ENCODE assay signal across 7 mouse cellular contexts in genomic region chr8:79028541-79029395, GRCm38 (mm10). TPM values are rescaled to one million over a fixed set of nuclear protein-coding genes. Genes with fewer than 3 reads are reported as not detected.
A peak's percentile ranks its signal among the peaks of the same experiment; 100 is the strongest.
DNase-seq lines count a peak whose midpoint lies in the region; ATAC-seq lines count a peak whose summit lies in the region.

No protein-coding gene starts in this region.

- H3K4me3 ChIP-seq in intestine, embryonic 14.5 days (ENCODE audit: low read depth, low read length): peak overlapping the region; percentile 85
- peak overlapping the region; percentile 98 for H3K4me3 ChIP-seq in midbrain, embryonic 14.5 days (replicated peaks; ENCODE audit: low read depth, low read length)

- H3K4me1 ChIP-seq in intestine, embryonic 14.5 days (replicated peaks; ENCODE audit: control insufficient read depth, insufficient read depth, low read length): peaks cover 26% of the 10 kb centered on the region
- H3K4me1 ChIP-seq in midbrain, embryonic 14.5 days (ENCODE audit: control insufficient read depth, insufficient read depth, low read length): peaks cover 27% of the 10 kb centered on the region

- under 1% methylated on average over 47 of the region's 56 CpGs for WGBS in intestine, embryonic 14.5 days
- WGBS in midbrain, embryonic 14.5 days: under 1% methylated on average over 54 of the region's 56 CpGs

- H3K36me3 ChIP-seq in intestine, embryonic 14.5 days (ENCODE audit: control insufficient read depth, insufficient read depth, low read length): no peaks in the 10 kb centered on the region
- H3K36me3 ChIP-seq in midbrain, embryonic 14.5 days (ENCODE audit: control insufficient read depth, insufficient read depth, low read length): no peaks in the 10 kb centered on the region

- ATAC-seq in intestine, embryonic 14.5 days (replicated peaks; ENCODE audit: low FRiP score, low TSS enrichment, low read depth): peak; percentile 29; the same call in 1 of the 2 replicates
- ATAC-seq in midbrain, embryonic 14.5 days (ENCODE audit: low FRiP score, low TSS enrichment): peak; percentile 9; the same call in 1 of the 2 replicates

- intact Hi-C loops in gastrocnemius, postnatal 14 days (cut with DNase I; ENCODE audit: low total_unique reads): no loop called here
- intact Hi-C loops in left cerebral cortex, postnatal 25 days (cut with DNase I): loop anchor here (2.0 to 5.0 kb wide), 2 partner anchors 266 to 521 kb away; partner anchors contain the start of genes Mmaa, Rbmxl1 and Slc10a7

- peak overlapping the region; percentile 100 for H3K27ac ChIP-seq in intestine, embryonic 14.5 days (ENCODE audit: low read depth)
- peak overlapping the region; percentile 99 for H3K27ac ChIP-seq in midbrain, embryonic 14.5 days (replicated peaks; ENCODE audit: low read depth, low read length)

- no peaks in the 10 kb centered on the region for H3K27me3 ChIP-seq in intestine, embryonic 14.5 days (replicated peaks; ENCODE audit: control insufficient read depth, insufficient read depth, low read length)
- H3K27me3 ChIP-seq in midbrain, embryonic 14.5 days (ENCODE audit: control insufficient read depth, insufficient read depth, low read length): no peaks in the 10 kb centered on the region

- H3K9me3 ChIP-seq in intestine, embryonic 14.5 days (ENCODE audit: control insufficient read depth, low read length): no peaks in the 10 kb centered on the region
- no peaks in the 10 kb centered on the region for H3K9me3 ChIP-seq in midbrain, embryonic 14.5 days (ENCODE audit: control insufficient read depth, low read length)

- H3K4me2 ChIP-seq in intestine, embryonic 14.5 days (ENCODE audit: low read length): peak overlapping the region; percentile 65
- peak overlapping the region; percentile 87 for H3K4me2 ChIP-seq in midbrain, embryonic 14.5 days (ENCODE audit: low read length)

- DNase-seq in adipocyte (ENCODE audit: low spot score): peak; percentile 47
- DNase-seq in cerebellum, postnatal 14 days: peak; percentile 66 to 78
- DNase-seq in gastrocnemius, postnatal 14 days: peak; percentile 14
- DNase-seq in intestine, embryonic 14.5 days (ENCODE audit: low spot score): peak; percentile 89
- DNase-seq in left cerebral cortex, postnatal 25 days (ENCODE audit: low spot score in 2 of 2): peak; percentile 40 to 41
- peak; percentile 71 for DNase-seq in midbrain, embryonic 14.5 days
- DNase-seq in spleen, postnatal 36 days (ENCODE audit: low spot score in 2 of 2): peak; percentile 49

- peak overlapping the region; percentile 100 for H3K9ac ChIP-seq in intestine, embryonic 14.5 days (ENCODE audit: low read length)
- peak overlapping the region; percentile 87 for H3K9ac ChIP-seq in midbrain, embryonic 14.5 days (replicated peaks; ENCODE audit: low read length)

RNA-seq across cellular contexts. Expression of gene Zfp827, which starts 0.5 kb away (rescaled TPM):
- total RNA-seq in gastrocnemius, postnatal 14 days (2021): 1 to 10 TPM; 6.7 to 7.4 TPM
- 10.6 and 12.4 TPM in 2 replicates for polyA plus RNA-seq in intestine, embryonic 14.5 days (2014; fragmentation: Nextera tagmentation; extraction: Ambion mirVana)
- total RNA-seq in left cerebral cortex, postnatal 25 days (2021): 10 to 100 TPM; 36.6 to 41.0 TPM
- polyA plus RNA-seq in midbrain, embryonic 14.5 days (2014; fragmentation: Nextera tagmentation; extraction: Ambion mirVana): 15.3 and 20.2 TPM in 2 replicates

Comparison
In these comparisons a context has a peak if more than half of its experiments do, and no peak if none do; other contexts are left out.
1. Peak in every context shown above with its lines: DNase-seq, ATAC-seq, H3K4me3 ChIP-seq and H3K27ac ChIP-seq.
2. DNase-seq: peak in every context shown above with its lines; median percentile 89 in intestine, embryonic 14.5 days; 72 in cerebellum, postnatal 14 days; 71 in midbrain, embryonic 14.5 days; 49 in spleen, postnatal 36 days; 47 in adipocyte; 40 in left cerebral cortex, postnatal 25 days; 14 in gastrocnemius, postnatal 14 days.
3. RNA of gene Zfp827, which starts 0.5 kb away (total RNA-seq): 36.6 to 41.0 TPM in left cerebral cortex, postnatal 25 days; 6.7 to 7.4 TPM in gastrocnemius, postnatal 14 days; every median in the first group is over 4 times any median in the second.